In the genomic region with DNA sequence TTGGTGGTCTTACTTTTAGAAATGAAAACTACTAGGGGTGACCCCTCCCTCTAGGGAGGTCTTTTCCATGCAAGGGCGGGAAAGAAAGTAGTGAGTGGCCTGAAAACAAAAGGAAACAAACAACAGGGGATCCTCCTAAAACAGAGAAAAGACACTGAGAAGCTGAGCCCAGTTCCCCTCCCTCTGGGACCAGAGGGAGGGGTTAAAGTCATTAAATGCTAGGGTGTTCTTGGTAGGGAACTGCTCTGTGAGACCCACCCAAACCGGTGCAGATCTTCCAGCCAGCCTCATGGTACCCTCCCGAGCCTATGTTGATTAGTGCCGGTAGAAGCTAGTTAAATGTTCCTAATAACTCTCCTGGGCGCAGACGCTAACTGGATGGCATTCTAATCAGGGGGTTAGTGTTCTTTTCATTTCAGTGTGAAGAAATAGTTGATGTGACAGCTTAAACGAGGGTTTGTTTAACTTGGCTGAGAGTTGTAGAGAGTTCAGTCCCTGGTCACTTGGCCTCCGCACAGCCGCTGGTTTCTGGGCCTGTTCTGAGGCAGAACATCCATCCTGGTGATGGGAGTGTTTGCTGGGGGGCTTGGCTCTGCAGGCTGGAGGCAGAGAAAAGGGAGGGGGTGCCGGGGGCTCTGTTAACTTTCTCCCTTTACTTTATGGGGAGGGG, we compare ENCODE assay signal across 10 mouse cellular contexts. TPM values are rescaled to one million over a fixed set of nuclear protein-coding genes. Genes with fewer than 3 reads are reported as not detected.
DNase-seq lines count a peak whose midpoint lies in the region; ATAC-seq and TF ChIP-seq lines count a peak whose summit lies in the region.
"Had no signal": no experiment of that assay in that cellular context is flagged by ENCODE, and none has a peak within 500 bp of the region (broad histone marks: within the 10 kb centered on the region; RNA-seq: fewer than 3 reads in every experiment).

No protein-coding gene starts in this region.

- no peak for ATAC-seq in forebrain, embryonic 11.5 days (replicated peaks; ENCODE audit: low FRiP score)
- ATAC-seq in liver, embryonic 11.5 days (replicated peaks; ENCODE audit: low FRiP score), result no peak
- ATAC-seq in intestine, embryonic 15.5 days, result peak; percentile 66
- ATAC-seq in neural tube, embryonic 15.5 days (ENCODE audit: low FRiP score), result peak; percentile 53; the same call in 1 of the 2 replicates

- no peaks in the 10 kb centered on the region for H3K79me2 ChIP-seq in liver, adult 2 months (ENCODE audit: control insufficient read depth, insufficient read depth, low read length)

- TF ChIP-seq CTCF in liver, adult 2 months (IDR thresholded peaks at IDR 0.05; ENCODE audit: low read depth, low read length), result no peak

- H3K36me3 ChIP-seq in forebrain, embryonic 11.5 days (ENCODE audit: control insufficient read depth, insufficient read depth, low read length), result no peaks in the 10 kb centered on the region
- H3K36me3 ChIP-seq in forebrain, embryonic 10.5 days (replicated peaks), result no peaks in the 10 kb centered on the region
- no peaks in the 10 kb centered on the region for H3K36me3 ChIP-seq in liver, adult 2 months (ENCODE audit: control insufficient read depth, insufficient read depth, low read length)
- no peaks in the 10 kb centered on the region for H3K36me3 ChIP-seq in liver, embryonic 11.5 days (ENCODE audit: control insufficient read depth, insufficient read depth, low read length)
- H3K36me3 ChIP-seq in intestine, embryonic 15.5 days, result no peaks in the 10 kb centered on the region
- H3K36me3 ChIP-seq in neural tube, embryonic 15.5 days, result no peaks in the 10 kb centered on the region
- H3K36me3 ChIP-seq: hindbrain, embryonic 10.5 days; midbrain, embryonic 10.5 days had no signal

- intact Hi-C loops in left cerebral cortex, postnatal 36 days (cut with DNase I), result no loop called here

- no peaks in the 10 kb centered on the region for H3K27me3 ChIP-seq in forebrain, embryonic 11.5 days (ENCODE audit: control insufficient read depth, insufficient read depth, low read length)
- H3K27me3 ChIP-seq in forebrain, embryonic 10.5 days (ENCODE audit: poor library complexity, severe bottlenecking), result peaks cover 36% of the 10 kb centered on the region
- no peaks in the 10 kb centered on the region for H3K27me3 ChIP-seq in liver, adult 2 months (ENCODE audit: control insufficient read depth, insufficient read depth, low read length)
- no peaks in the 10 kb centered on the region for H3K27me3 ChIP-seq in liver, embryonic 11.5 days (replicated peaks; ENCODE audit: control insufficient read depth, insufficient read depth, low read length)
- H3K27me3 ChIP-seq in intestine, embryonic 15.5 days (replicated peaks), result no peaks in the 10 kb centered on the region
- H3K27me3 ChIP-seq in neural tube, embryonic 15.5 days (replicated peaks), result 0 out of 2 replicates have a peak, but pooled peaks cover 3% of the 10 kb centered on the region

- no peak overlapping the region for H3K4me2 ChIP-seq in forebrain, embryonic 11.5 days (ENCODE audit: low read depth, low read length, severe bottlenecking)
- H3K4me2 ChIP-seq in liver, embryonic 11.5 days, result no peak overlapping the region; the same call in 1 of the 2 replicates
- H3K4me2 ChIP-seq in intestine, embryonic 15.5 days (replicated peaks), result peak overlapping the region; percentile 18
- H3K4me2 ChIP-seq in neural tube, embryonic 15.5 days, result peak overlapping the region; percentile 3; the same call in 1 of the 2 replicates

- no peak for TF ChIP-seq POLR2A in liver, adult 2 months (IDR thresholded peaks at IDR 0.05; ENCODE audit: extremely low read depth, insufficient read depth, low read length)

- 25% methylated on average over 10 of the region's 10 CpGs for WGBS in forebrain, embryonic 11.5 days
- WGBS in forebrain, embryonic 10.5 days, result 20% methylated on average over 10 of the region's 10 CpGs
- 19% methylated on average over 10 of the region's 10 CpGs for WGBS in liver, adult 2 months
- 54% methylated on average over 10 of the region's 10 CpGs for WGBS in liver, embryonic 11.5 days
- 23% methylated on average over 10 of the region's 10 CpGs for WGBS in intestine, embryonic 15.5 days
- 14% methylated on average over 10 of the region's 10 CpGs for WGBS in neural tube, embryonic 15.5 days

- no peak overlapping the region for H3K27ac ChIP-seq in forebrain, embryonic 11.5 days (ENCODE audit: low read depth, low read length)
- no peak overlapping the region for H3K27ac ChIP-seq in forebrain, embryonic 10.5 days
- no peak overlapping the region for H3K27ac ChIP-seq in liver, adult 2 months (replicated peaks; ENCODE audit: insufficient read depth, low read depth, low read length)
- no peak overlapping the region for H3K27ac ChIP-seq in liver, embryonic 11.5 days (ENCODE audit: low read depth, low read length)
- peak overlapping the region; percentile 74 for H3K27ac ChIP-seq in intestine, embryonic 15.5 days
- H3K27ac ChIP-seq in neural tube, embryonic 15.5 days (replicated peaks), result no peak overlapping the region
- H3K27ac ChIP-seq: hindbrain, embryonic 10.5 days; midbrain, embryonic 10.5 days had no signal

- DNase-seq in forebrain, embryonic 11.5 days (ENCODE audit: low spot score), result peak; percentile 48
- no peak for DNase-seq in forebrain, embryonic 10.5 days (ENCODE audit: extremely low spot score, low spot score)
- peak; percentile 86 for DNase-seq in liver, adult 2 months (ENCODE audit: extremely low read depth, low read depth, low spot score)
- DNase-seq in liver, embryonic 11.5 days (ENCODE audit: low spot score), result no peak
- no peak for DNase-seq in left cerebral cortex, postnatal 36 days (ENCODE audit: low spot score in 2 of 2)
- DNase-seq in natural killer cell, adult 2 months (ENCODE audit: low spot score in 2 of 2), result no peak

- no peaks in the 10 kb centered on the region for H3K4me1 ChIP-seq in forebrain, embryonic 11.5 days (replicated peaks; ENCODE audit: control insufficient read depth, insufficient read depth, low read length)
- H3K4me1 ChIP-seq in forebrain, embryonic 10.5 days, result peaks cover 31% of the 10 kb centered on the region
- peaks cover 3% of the 10 kb centered on the region; the same call in 1 of the 2 replicates for H3K4me1 ChIP-seq in liver, adult 2 months (ENCODE audit: control insufficient read depth, insufficient read depth, low read length)
- peaks cover 16% of the 10 kb centered on the region for H3K4me1 ChIP-seq in liver, embryonic 11.5 days (replicated peaks; ENCODE audit: control insufficient read depth, insufficient read depth, low read length)
- peaks cover 22% of the 10 kb centered on the region for H3K4me1 ChIP-seq in intestine, embryonic 15.5 days (replicated peaks)
- peaks cover 19% of the 10 kb centered on the region for H3K4me1 ChIP-seq in neural tube, embryonic 15.5 days

- H3K4me3 ChIP-seq in forebrain, embryonic 11.5 days (ENCODE audit: low read depth, low read length), result no peak overlapping the region
- H3K4me3 ChIP-seq in forebrain, embryonic 10.5 days, result no peak overlapping the region; the same call in 1 of the 2 replicates
- H3K4me3 ChIP-seq in liver, adult 2 months (ENCODE audit: insufficient read depth, low read depth, low read length), result no peak overlapping the region
- no peak overlapping the region for H3K4me3 ChIP-seq in liver, embryonic 11.5 days (ENCODE audit: low read depth, low read length)
- no peak overlapping the region for H3K4me3 ChIP-seq in intestine, embryonic 15.5 days (replicated peaks)
- H3K4me3 ChIP-seq in neural tube, embryonic 15.5 days (replicated peaks), result no peak overlapping the region
- H3K4me3 ChIP-seq: hindbrain, embryonic 10.5 days; midbrain, embryonic 10.5 days had no signal

- H3K9ac ChIP-seq in forebrain, embryonic 11.5 days (ENCODE audit: low read length), result no peak overlapping the region
- no peak overlapping the region for H3K9ac ChIP-seq in liver, adult 2 months (ENCODE audit: low read depth, low read length)
- H3K9ac ChIP-seq in liver, embryonic 11.5 days (ENCODE audit: low read depth, low read length), result no peak overlapping the region
- no peak overlapping the region for H3K9ac ChIP-seq in intestine, embryonic 15.5 days
- H3K9ac ChIP-seq in neural tube, embryonic 15.5 days (replicated peaks), result no peak overlapping the region

- H3K9me3 ChIP-seq in forebrain, embryonic 11.5 days (ENCODE audit: control insufficient read depth, low read length), result no peaks in the 10 kb centered on the region
- no peaks in the 10 kb centered on the region for H3K9me3 ChIP-seq in forebrain, embryonic 10.5 days
- no peaks in the 10 kb centered on the region for H3K9me3 ChIP-seq in liver, embryonic 11.5 days (ENCODE audit: control insufficient read depth, low read length)
- H3K9me3 ChIP-seq in intestine, embryonic 15.5 days, result no peaks in the 10 kb centered on the region
- H3K9me3 ChIP-seq in neural tube, embryonic 15.5 days (replicated peaks), result no peaks in the 10 kb centered on the region
- H3K9me3 ChIP-seq: hindbrain, embryonic 10.5 days; midbrain, embryonic 10.5 days had no signal

RNA-seq across cellular contexts. Expression of gene Srsf3, which starts 7.4 kb away (rescaled TPM):
- polyA plus RNA-seq in forebrain, embryonic 11.5 days (2014; fragmentation: Nextera tagmentation; extraction: Ambion mirVana), result 823 and 865 TPM in 2 replicates
- polyA plus RNA-seq in forebrain, embryonic 10.5 days (2016; fragmentation: Nextera tagmentation; extraction: Ambion mirVana), result 884 TPM in 2 replicates
- total RNA-seq in liver, adult 2 months (2014; rRNA removed), result 41.4 and 47.3 TPM in 2 replicates
- 26.6 and 40.1 TPM in 2 replicates for polyA plus RNA-seq in liver, adult 2 months (2012; rRNA removed)
- polyA plus RNA-seq in liver, embryonic 11.5 days (2014; fragmentation: Nextera tagmentation; extraction: Ambion mirVana), result 532 and 579 TPM in 2 replicates
- 485 and 544 TPM in 2 replicates for polyA plus RNA-seq in intestine, embryonic 15.5 days (2015; fragmentation: Nextera tagmentation; extraction: Ambion mirVana)
- polyA plus RNA-seq in neural tube, embryonic 15.5 days (2015; fragmentation: Nextera tagmentation; extraction: Ambion mirVana), result 403 and 429 TPM in 2 replicates
- total RNA-seq in left cerebral cortex, postnatal 36 days (2021), result 100 to 1,000 TPM; 101 to 118 TPM

RNA-seq across cellular contexts. Expression of gene Stk38, which starts 17.2 kb away (rescaled TPM):
- polyA plus RNA-seq in forebrain, embryonic 11.5 days (2014; fragmentation: Nextera tagmentation; extraction: Ambion mirVana), result 134 and 143 TPM in 2 replicates
- polyA plus RNA-seq in forebrain, embryonic 10.5 days (2016; fragmentation: Nextera tagmentation; extraction: Ambion mirVana), result 117 and 119 TPM in 2 replicates
- 45.8 and 52.2 TPM in 2 replicates for total RNA-seq in liver, adult 2 months (2014; rRNA removed)
- 52.0 and 54.4 TPM in 2 replicates for polyA plus RNA-seq in liver, adult 2 months (2012; rRNA removed)
- 83.3 and 90.1 TPM in 2 replicates for polyA plus RNA-seq in liver, embryonic 11.5 days (2014; fragmentation: Nextera tagmentation; extraction: Ambion mirVana)
- polyA plus RNA-seq in intestine, embryonic 15.5 days (2015; fragmentation: Nextera tagmentation; extraction: Ambion mirVana), result 90.0 and 90.7 TPM in 2 replicates
- polyA plus RNA-seq in neural tube, embryonic 15.5 days (2015; fragmentation: Nextera tagmentation; extraction: Ambion mirVana), result 81.2 and 82.1 TPM in 2 replicates
- 10 to 100 TPM; 35.0 to 62.2 TPM for total RNA-seq in left cerebral cortex, postnatal 36 days (2021)

Comparison
In these comparisons a context has a peak if more than half of its experiments do, and no peak if none do; other contexts are left out.
1. DNase-seq: peak in forebrain, embryonic 11.5 days (single experiment) and liver, adult 2 months (single experiment); none in forebrain, embryonic 10.5 days (single experiment), liver, embryonic 11.5 days (single experiment), left cerebral cortex, postnatal 36 days (0 of 2) and natural killer cell, adult 2 months (0 of 2).
2. ATAC-seq: peak in intestine, embryonic 15.5 days (single experiment) and neural tube, embryonic 15.5 days (single experiment); none in forebrain, embryonic 11.5 days (single experiment) and liver, embryonic 11.5 days (single experiment).
3. H3K4me2 ChIP-seq: peak in intestine, embryonic 15.5 days (single experiment) and neural tube, embryonic 15.5 days (single experiment); none in forebrain, embryonic 11.5 days (single experiment) and liver, embryonic 11.5 days (single experiment).